Mouse (Mus musculus) C2C12 (cell line): ENCODE data around the gene Wnk3.

Experiments used
- CEBPB ChIP-seq: IDR thresholded peaks from one replicate; pipeline ENCODE4 v1.6.1; 2011; ENCODE audit warnings: low read depth, mild to moderate bottlenecking, control low read depth, moderate library complexity
- CTCF ChIP-seq: IDR thresholded peaks from one replicate; pipeline ENCODE4 v1.5.1; 2011; ENCODE audit not compliant: control insufficient read depth, insufficient read depth, insufficient read length
- USF1 ChIP-seq: IDR thresholded peaks from one replicate; pipeline ENCODE4 v1.6.1; 2011; ENCODE audit warnings: low read depth, mild to moderate bottlenecking, control low read depth, moderate library complexity

GRCm38 (mm10) chrX:151345333-151346125 is 147.7 kb downstream of the Wnk3 start:
- TF ChIP-seq CTCF, result no peak
- TF ChIP-seq CEBPB, result no peak
- TF ChIP-seq USF1, result no peak
